Mouse (Mus musculus) MEL (cell line): ENCODE measurements around the gene Patz1. TPM values are rescaled to one million over a fixed set of nuclear protein-coding genes. Genes with fewer than 3 reads are reported as not detected.
A peak's percentile ranks its signal among the peaks of the same experiment; 100 is the strongest.

Experiments used
- DNase-seq: peaks from one replicate; pipeline ENCODE4 v3.0.0; 2011; ENCODE audit warnings: low read depth, low spot score
- H3K27ac ChIP-seq: 2 replicates; pipeline ENCODE4 v1.5.1; 2012; ENCODE audit warnings: low read depth, mild to moderate bottlenecking, control low read depth, low read length, moderate library complexity; ENCODE audit not compliant: control insufficient read depth
- H3K27me3 ChIP-seq, 2 experiments: fragments of 150-350 bp in 1 of 2; sonication (generic) in 1 of 2; 2 replicates each; pipeline ENCODE4 v1.6.1; 2012; ENCODE audit warnings: low read length in 2 of 2, mild to moderate bottlenecking in 2 of 2, improper control_type of control experiment in 1 of 2, moderate library complexity in 1 of 2; ENCODE audit not compliant: insufficient read depth in 2 of 2, control insufficient read depth in 1 of 2
- H3K36me3 ChIP-seq, 2 experiments: 2 replicates each; pipeline ENCODE4 v1.6.1; 2012 to 2014; ENCODE audit warnings: low read length in 2 of 2, improper control_type of control experiment in 1 of 2, inconsistent platforms in 1 of 2, mild to moderate bottlenecking in 1 of 2; ENCODE audit not compliant: insufficient read depth in 2 of 2, control insufficient read depth in 1 of 2
- H3K4me1 ChIP-seq, 2 experiments: fragments of 150-350 bp in 1 of 2; sonication (generic) in 1 of 2; 2 replicates each; pipeline ENCODE4 v1.6.1; 2012; ENCODE audit warnings: low read length in 2 of 2, improper control_type of control experiment in 1 of 2, mild to moderate bottlenecking in 1 of 2; ENCODE audit not compliant: insufficient read depth in 2 of 2, control insufficient read depth in 1 of 2
- H3K4me3 ChIP-seq, 2 experiments: fragments of 150-350 bp in 1 of 2; sonication (generic) in 1 of 2; 2 replicates each; pipeline ENCODE4 v1.5.1; 2012; ENCODE audit warnings: low read depth in 2 of 2, low read length in 2 of 2, mild to moderate bottlenecking in 2 of 2, moderate library complexity in 2 of 2, control low read depth in 1 of 2, improper control_type of control experiment in 1 of 2; ENCODE audit not compliant: control insufficient read depth in 1 of 2, insufficient read depth in 1 of 2
- H3K79me2 ChIP-seq: 2 replicates; pipeline ENCODE4 v1.6.1; 2012; ENCODE audit warnings: mild to moderate bottlenecking, low read length, moderate library complexity; ENCODE audit not compliant: control insufficient read depth, poor library complexity, insufficient read depth
- H3K9ac ChIP-seq: 2 replicates; pipeline ENCODE4 v1.6.1; 2012; ENCODE audit warnings: low read depth, mild to moderate bottlenecking, control low read depth, low read length, moderate library complexity; ENCODE audit not compliant: control insufficient read depth, poor library complexity, severe bottlenecking
- H3K9me3 ChIP-seq: fragments of 150-350 bp; sonication (generic); replicated peaks from 2 replicates; pipeline ENCODE4 v1.6.1; 2012; ENCODE audit warnings: mild to moderate bottlenecking, low read length, improper control_type of control experiment, moderate library complexity; ENCODE audit not compliant: insufficient read depth
- BHLHE40 ChIP-seq: IDR thresholded peaks from 2 replicates; pipeline ENCODE4 v1.6.1; 2012; ENCODE audit warnings: low read depth, mild to moderate bottlenecking, inconsistent platforms, low read length, improper control_type of control experiment, borderline replicate concordance
- CHD1 ChIP-seq: IDR thresholded peaks from 2 replicates; pipeline ENCODE4 v1.6.1; 2012; ENCODE audit warnings: low read depth, mild to moderate bottlenecking, inconsistent platforms, low read length, improper control_type of control experiment
- CTCF ChIP-seq, 3 experiments: IDR thresholded peaks in 2 of 3; conservative IDR thresholded peaks in 1 of 3; 2 replicates each; pipeline ENCODE4 v1.5.1; 2011 to 2012; ENCODE audit warnings: low read length in 3 of 3, low read depth in 2 of 3, mild to moderate bottlenecking in 2 of 3, improper control_type of control experiment in 1 of 3, inconsistent platforms in 1 of 3, mixed read lengths in 1 of 3, moderate library complexity in 1 of 3; ENCODE audit not compliant: control insufficient read depth in 1 of 3, insufficient read depth in 1 of 3, poor library complexity in 1 of 3, severe bottlenecking in 1 of 3
- ELF1 ChIP-seq: IDR thresholded peaks from 2 replicates; pipeline ENCODE4 v1.6.1; 2014; ENCODE audit warnings: low read depth, mild to moderate bottlenecking, inconsistent platforms, low read length, improper control_type of control experiment, moderate library complexity
- ETS1 ChIP-seq: IDR thresholded peaks from 2 replicates; pipeline ENCODE4 v1.6.1; 2012; ENCODE audit warnings: low read depth, mild to moderate bottlenecking, inconsistent platforms, low read length, improper control_type of control experiment, moderate library complexity
- GATA1 ChIP-seq: IDR thresholded peaks from 2 replicates; pipeline ENCODE4 v1.6.1; 2011; ENCODE audit warnings: low read depth, low read length, improper control_type of control experiment
- HCFC1 ChIP-seq: IDR thresholded peaks from 2 replicates; pipeline ENCODE4 v1.6.1; 2012; ENCODE audit warnings: low read depth, mild to moderate bottlenecking, inconsistent platforms, low read length, improper control_type of control experiment, moderate library complexity
- KAT2A ChIP-seq: conservative IDR thresholded peaks from 2 replicates; pipeline ENCODE4 v1.6.1; 2012; ENCODE audit warnings: low read depth, low read length, improper control_type of control experiment, inconsistent platforms
- MAFK ChIP-seq: IDR thresholded peaks from 2 replicates; pipeline ENCODE4 v1.6.1; 2011; ENCODE audit warnings: low read depth, mild to moderate bottlenecking, low read length, improper control_type of control experiment, borderline replicate concordance
- MAX ChIP-seq: IDR thresholded peaks from 2 replicates; pipeline ENCODE4 v1.6.1; 2011; ENCODE audit warnings: low read length, improper control_type of control experiment
- MAZ ChIP-seq: IDR thresholded peaks from 2 replicates; pipeline ENCODE4 v1.6.1; 2012; ENCODE audit warnings: low read depth, mild to moderate bottlenecking, inconsistent platforms, low read length, improper control_type of control experiment
- MEF2A ChIP-seq: IDR thresholded peaks from 2 replicates; pipeline ENCODE4 v1.6.1; 2014; ENCODE audit warnings: low read depth, mild to moderate bottlenecking, inconsistent platforms, low read length, improper control_type of control experiment; ENCODE audit not compliant: poor library complexity, insufficient replicate concordance, severe bottlenecking; ENCODE audit errors: extremely low read depth
- MXI1 ChIP-seq: IDR thresholded peaks from 2 replicates; pipeline ENCODE4 v1.6.1; 2011; ENCODE audit warnings: mild to moderate bottlenecking, low read depth, low read length, improper control_type of control experiment
- MYB ChIP-seq: IDR thresholded peaks from 2 replicates; pipeline ENCODE4 v1.6.1; 2011; ENCODE audit warnings: mild to moderate bottlenecking, low read depth, low read length, improper control_type of control experiment
- POLR2A ChIP-seq, 2 experiments: IDR thresholded peaks; 2 replicates each; pipeline ENCODE4 v1.6.1; 2011 to 2012; ENCODE audit warnings: low read length in 2 of 2, mild to moderate bottlenecking in 2 of 2, control low read depth in 1 of 2, improper control_type of control experiment in 1 of 2, low read depth in 1 of 2, moderate library complexity in 1 of 2; ENCODE audit not compliant: control insufficient read depth in 1 of 2, insufficient read depth in 1 of 2, poor library complexity in 1 of 2
- SIN3A ChIP-seq: IDR thresholded peaks from 2 replicates; pipeline ENCODE4 v1.6.1; 2012; ENCODE audit warnings: low read length, improper control_type of control experiment, inconsistent platforms
- TAL1 ChIP-seq: IDR thresholded peaks from 2 replicates; pipeline ENCODE4 v1.6.1; 2012; ENCODE audit warnings: mild to moderate bottlenecking, inconsistent platforms, low read length, moderate library complexity, mixed read lengths
- UBTF ChIP-seq: IDR thresholded peaks from 2 replicates; pipeline ENCODE4 v1.6.1; 2012; ENCODE audit warnings: low read depth, mild to moderate bottlenecking, inconsistent platforms, low read length, improper control_type of control experiment, moderate library complexity, borderline replicate concordance; ENCODE audit not compliant: insufficient read depth
- USF2 ChIP-seq, 2 experiments: IDR thresholded peaks; 2 replicates each; pipeline ENCODE4 v1.6.1; 2011 to 2012; ENCODE audit warnings: improper control_type of control experiment in 2 of 2, low read length in 2 of 2, borderline replicate concordance in 1 of 2, inconsistent platforms in 1 of 2, low read depth in 1 of 2, mild to moderate bottlenecking in 1 of 2; ENCODE audit not compliant: insufficient read depth in 1 of 2
- ZKSCAN1 ChIP-seq: IDR thresholded peaks from 2 replicates; pipeline ENCODE4 v1.6.1; 2012; ENCODE audit warnings: low read depth, mild to moderate bottlenecking, inconsistent platforms, low read length, improper control_type of control experiment, moderate library complexity
- ZNF384 ChIP-seq: IDR thresholded peaks from 2 replicates; pipeline ENCODE4 v1.6.1; 2012; ENCODE audit warnings: low read depth, mild to moderate bottlenecking, inconsistent platforms, low read length, improper control_type of control experiment
- polyA plus RNA-seq, 2 experiments: library from polyadenylated mRNA; stranded (reverse) in 1 of 2; unstranded in 1 of 2; fragments of >175 nt in 1 of 2; fragments of >200 nt in 1 of 2; gene quantifications; 2 replicates each; pipeline versions ENCODE4 v1.2.1 to v1.2.4; 2012; ENCODE audit warnings: low replicate concordance in 2 of 2, low read depth in 1 of 2; ENCODE audit not compliant: insufficient read length in 2 of 2, insufficient read depth in 1 of 2, missing spikeins in 1 of 2
- total RNA-seq: library from RNA; depleted of rRNA; stranded (reverse); fragments of 300-350 nt; gene quantifications from 2 replicates; pipeline ENCODE4 v1.2.3, GENCODE M21; 2012

The Patz1 gene
- total and polyA plus RNA-seq, 3 experiments, result 63.1 to 63.5 TPM; not detected in 1

GRCm38 (mm10) chr11:3266079-3266685 is 22.5 kb upstream of the Patz1 start, which contains the start of gene Drg1 (continued):
- TF ChIP-seq UBTF, result peak; percentile 60
- TF ChIP-seq POLR2A (IDR thresholded peaks at IDR 0.05; ENCODE audit: control insufficient read depth in 1 of 2, insufficient read depth in 1 of 2, low read depth in 1 of 2, low read length in 2 of 2, poor library complexity in 1 of 2), result peak; percentile 91 to 98
- no peak for TF ChIP-seq BHLHE40
- TF ChIP-seq MAZ, result peak; percentile 72; the same call in 1 of the 2 replicates
- no peak for TF ChIP-seq ZKSCAN1
- no peak for TF ChIP-seq KAT2A
- no peak for TF ChIP-seq CTCF (IDR thresholded peaks at IDR 0.05 in 2 of 3, conservative IDR thresholded peaks at IDR 0.05 in 1 of 3; ENCODE audit: control insufficient read depth in 1 of 3, insufficient read depth in 1 of 3, low read depth in 2 of 3, low read length in 3 of 3, poor library complexity in 1 of 3, severe bottlenecking in 1 of 3)
- no peak for TF ChIP-seq MYB
- peak; percentile 66; the same call in 1 of the 2 replicates for TF ChIP-seq ELF1
- TF ChIP-seq SIN3A, result peak; percentile 60
- peak; percentile 47 for TF ChIP-seq MXI1
- no peak for TF ChIP-seq MEF2A

DNA sequence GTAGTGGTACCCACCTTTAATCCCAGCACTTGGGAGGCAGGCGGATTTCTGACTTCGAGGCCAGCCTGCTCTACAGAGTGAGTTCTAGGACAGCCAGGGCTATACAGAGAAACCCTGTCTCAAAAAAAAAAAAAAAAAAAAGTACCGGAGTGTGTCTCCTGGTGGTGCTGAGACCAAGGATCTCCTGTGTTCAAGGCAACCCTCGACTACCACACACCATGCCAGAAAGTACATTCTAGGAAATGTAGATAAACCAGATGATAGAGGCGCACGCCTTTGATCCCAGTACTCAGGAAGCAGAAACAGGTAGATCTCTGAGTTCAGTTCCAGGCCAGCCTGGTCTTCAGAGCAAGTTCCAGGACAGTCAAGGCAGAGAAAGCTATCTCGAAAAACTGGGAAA is 21.5 kb upstream of the Patz1 start:
- TF ChIP-seq ETS1, result 0 out of 2 replicates have a peak, but pooled peaks have one; percentile 21
- TF ChIP-seq SIN3A, result peak; percentile 25; the same call in 1 of the 2 replicates
- TF ChIP-seq CHD1, result no peak
- TF ChIP-seq ZNF384, result peak; percentile 84
- TF ChIP-seq MAFK, result no peak
- TF ChIP-seq MAX, result peak; percentile 52; the same call in 1 of the 2 replicates
- no peaks in the 10 kb centered on the region for H3K27me3 ChIP-seq
- peak overlapping the region; percentile 87 for H3K9ac ChIP-seq
- no peaks in the 10 kb centered on the region for H3K9me3 ChIP-seq
- peak; percentile 64 for DNase-seq
- H3K27ac ChIP-seq, result no peak overlapping the region
- peaks cover 31% of the 10 kb centered on the region for H3K79me2 ChIP-seq
- H3K4me3 ChIP-seq, result peak overlapping the region; percentile 60 to 88
- peaks cover 5 to 21% of the 10 kb centered on the region in 2 experiments; a peak in 3 of 4 replicates for H3K4me1 ChIP-seq
- peaks cover 13 to 27% of the 10 kb centered on the region in 2 experiments for H3K36me3 ChIP-seq

DNA sequence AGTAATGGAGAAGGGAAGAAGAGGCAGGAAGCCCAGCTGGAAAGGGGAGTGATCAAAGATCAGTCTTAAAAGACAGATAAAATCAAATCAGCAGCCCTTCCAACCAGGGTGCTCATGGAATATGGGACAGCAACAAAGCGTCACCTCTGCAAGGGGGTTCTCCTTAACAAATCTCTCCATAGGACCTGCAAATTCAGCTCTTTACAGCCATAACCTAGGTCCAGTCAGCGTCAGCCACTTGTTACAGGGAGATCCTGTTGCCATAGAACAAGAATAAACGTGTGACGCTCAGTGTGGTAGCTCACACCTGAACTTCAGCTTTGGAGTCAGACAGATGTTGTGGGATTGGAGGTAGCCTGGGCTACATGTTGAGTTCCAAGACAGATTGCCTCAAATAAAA is 19.4 kb upstream of the Patz1 start:
- no peak for DNase-seq
- no peak overlapping the region for H3K4me3 ChIP-seq
- TF ChIP-seq HCFC1 (no peak), POLR2A (IDR thresholded peaks at IDR 0.05; ENCODE audit: control insufficient read depth in 1 of 2, insufficient read depth in 1 of 2, low read depth in 1 of 2, low read length in 2 of 2, poor library complexity in 1 of 2) (no peak), CTCF (IDR thresholded peaks at IDR 0.05 in 2 of 3, conservative IDR thresholded peaks at IDR 0.05 in 1 of 3; ENCODE audit: control insufficient read depth in 1 of 3, insufficient read depth in 1 of 3, low read depth in 2 of 3, low read length in 3 of 3, poor library complexity in 1 of 3, severe bottlenecking in 1 of 3) (no peak), TAL1 (no peak), CHD1 (no peak), GATA1 (no peak), MAFK (no peak), USF2 (IDR thresholded peaks at IDR 0.05; ENCODE audit: borderline replicate concordance in 1 of 2, insufficient read depth in 1 of 2, low read depth in 1 of 2, low read length in 2 of 2) (no peak)
- peaks cover 21% of the 10 kb centered on the region for H3K79me2 ChIP-seq
- no peak overlapping the region for H3K27ac ChIP-seq
- no peaks in the 10 kb centered on the region for H3K27me3 ChIP-seq
- no peaks in the 10 kb centered on the region for H3K9me3 ChIP-seq
- peaks cover 0 to 17% of the 10 kb centered on the region in 2 experiments; a peak in 2 of 4 replicates for H3K36me3 ChIP-seq
- peaks cover 5 to 16% of the 10 kb centered on the region in 2 experiments; a peak in 3 of 4 replicates for H3K4me1 ChIP-seq
- H3K9ac ChIP-seq, result no peak overlapping the region
